Mouse (Mus musculus): ENCODE results near the gene 3110082I17Rik.

The 3110082I17Rik gene

DNA sequence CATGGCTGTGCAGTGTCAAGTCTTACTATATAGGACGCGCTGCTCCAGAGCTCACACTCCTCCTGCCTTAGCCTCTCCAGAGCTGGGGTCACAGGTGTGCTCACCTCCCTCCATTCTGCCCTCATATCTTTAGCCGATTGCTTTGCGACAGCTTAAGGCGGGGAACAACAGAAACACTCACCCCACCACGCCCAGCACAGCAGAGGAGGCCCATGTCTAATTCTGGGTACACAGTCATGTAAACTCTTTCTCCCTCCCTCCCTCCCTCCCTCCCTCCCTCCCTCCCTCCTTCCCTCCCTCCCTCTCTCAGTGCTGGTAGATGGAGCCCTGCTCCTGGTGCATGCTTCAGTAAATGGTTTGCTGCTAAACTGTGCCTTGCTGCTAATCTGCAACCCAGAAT lies 110.6 kb downstream of the 3110082I17Rik start:
- ChIA-PET POLR2A (interaction anchor here in 1 of 4 experiments (1.9 kb wide), 1 partner anchor 16 kb away, joined by 5 read pairs; no protein-coding TSS in a partner anchor), CTCF (interaction anchor here in 2 of 4 experiments (0.7 to 2.4 kb wide), 5 partner anchors 10 to 285 kb away, joined by 3 to 6 read pairs (median 5); partner anchors contain the start of gene 3110082I17Rik (in 1 of the 2))

DNA sequence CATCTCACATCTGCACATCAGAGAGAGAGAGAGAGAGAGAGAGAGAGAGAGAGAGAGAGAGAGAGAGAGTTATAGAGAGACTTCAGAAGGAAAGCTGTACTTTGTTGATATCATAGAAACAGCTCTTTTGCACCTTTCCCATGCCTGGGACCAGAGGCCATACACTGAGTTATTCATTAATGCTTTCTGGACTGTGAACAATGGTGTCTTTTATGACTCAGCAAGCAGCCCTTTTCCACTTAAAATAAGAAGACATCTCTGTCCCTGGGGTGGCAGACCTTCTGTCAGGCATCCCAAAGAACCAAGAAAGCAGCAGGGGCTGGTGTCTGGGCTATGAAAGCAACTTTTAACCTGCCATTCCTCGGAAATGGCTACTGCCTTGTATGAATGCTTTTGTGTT lies 113.1 kb downstream of the 3110082I17Rik start:
- POLR2A ChIA-PET: interaction anchor here in 2 of 4 experiments (0.6 to 2.1 kb wide), 6 partner anchors 13 to 1032 kb away, joined by 3 to 5 read pairs (median 3); no protein-coding TSS in a partner anchor
- CTCF ChIA-PET: interaction anchor here in 2 of 4 experiments (0.6 to 1.7 kb wide), 4 partner anchors 12 to 33 kb away, joined by 3 to 6 read pairs (median 3); no protein-coding TSS in a partner anchor

DNA sequence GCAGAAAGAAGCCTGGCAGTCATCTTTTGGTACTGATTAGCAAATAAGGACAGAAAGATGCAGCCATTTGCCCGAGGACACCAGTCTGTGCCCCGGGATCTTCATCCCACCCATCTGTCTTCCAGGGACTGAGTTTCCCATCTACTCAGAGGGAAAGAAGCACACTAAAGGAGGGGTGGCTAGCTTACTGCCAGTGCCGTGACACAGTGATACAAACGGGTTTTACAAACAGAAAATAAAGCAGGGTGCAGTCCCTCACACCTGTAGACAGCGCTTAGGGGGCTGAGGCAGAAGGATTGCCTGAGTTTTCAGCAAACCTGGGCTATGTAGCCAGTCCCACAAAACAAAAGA lies 115.0 kb downstream of the 3110082I17Rik start:
- POLR2A ChIA-PET: interaction anchor here (0.7 to 2.4 kb wide), 29 partner anchors 8 to 725 kb away, joined by 3 to 37 read pairs (median 4); partner anchors contain the start of genes Adap1 (in 2 of the 4), Get4 (in 1 of the 4), Pdgfa (in 1 of the 4) and Prkar1b (in 1 of the 4)

DNA sequence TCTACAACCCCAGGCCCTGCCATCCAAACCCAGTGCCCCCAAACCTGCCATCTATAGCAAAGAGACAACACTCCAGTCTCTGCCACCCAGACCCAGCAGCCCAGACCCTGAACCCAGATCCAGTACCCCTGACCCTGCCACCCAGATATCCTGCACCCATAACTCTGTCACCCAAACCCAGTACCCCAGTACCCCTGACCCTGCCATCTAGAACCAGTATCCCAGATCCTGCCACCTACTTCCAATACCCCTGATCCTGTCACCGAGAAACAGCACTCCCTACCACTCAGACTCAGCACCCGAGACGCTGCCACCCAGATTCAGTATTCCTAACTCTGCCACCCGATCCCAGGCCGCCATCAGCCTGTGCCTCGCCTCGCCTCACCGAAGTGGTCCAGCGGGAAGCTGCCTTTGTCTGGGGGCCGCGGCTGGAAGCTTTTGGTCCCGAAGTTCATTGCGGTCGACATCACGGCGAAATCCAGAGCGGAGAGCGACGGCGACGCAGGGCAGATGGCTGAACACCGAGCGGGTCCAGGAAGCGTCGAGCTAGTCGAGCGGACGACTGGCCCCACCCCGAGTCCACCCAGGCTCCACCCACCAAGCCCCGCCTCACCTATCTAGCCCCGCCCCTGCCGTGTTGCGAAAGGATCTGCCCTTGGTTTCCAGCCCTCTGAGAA lies 115.5 kb downstream of the 3110082I17Rik start:
- POLR2A ChIA-PET: interaction anchor here (0.7 to 2.4 kb wide), 33 partner anchors 8 to 725 kb away, joined by 3 to 37 read pairs (median 4); partner anchors contain the start of genes Adap1 (in 2 of the 4), Get4 (in 2 of the 4), Cyp2w1 (in 1 of the 4) and Pdgfa (in 1 of the 4)
- CTCF ChIA-PET: interaction anchor here (0.5 to 6.8 kb wide), 45 partner anchors 8 to 1102 kb away, joined by 3 to 107 read pairs (median 4); partner anchors contain the start of genes Cyp2w1 (in 4 of the 4), Adap1 (in 2 of the 4) and Get4 (in 1 of the 4)

More for the DNA sequence above, 115.0 kb downstream of the 3110082I17Rik start:
- CTCF ChIA-PET: interaction anchor here (0.7 to 6.8 kb wide), 24 partner anchors 8 to 1101 kb away, joined by 3 to 107 read pairs (median 4); partner anchors contain the start of genes Cyp2w1 (in 4 of the 4), Adap1 (in 1 of the 4) and Get4 (in 1 of the 4)

DNA sequence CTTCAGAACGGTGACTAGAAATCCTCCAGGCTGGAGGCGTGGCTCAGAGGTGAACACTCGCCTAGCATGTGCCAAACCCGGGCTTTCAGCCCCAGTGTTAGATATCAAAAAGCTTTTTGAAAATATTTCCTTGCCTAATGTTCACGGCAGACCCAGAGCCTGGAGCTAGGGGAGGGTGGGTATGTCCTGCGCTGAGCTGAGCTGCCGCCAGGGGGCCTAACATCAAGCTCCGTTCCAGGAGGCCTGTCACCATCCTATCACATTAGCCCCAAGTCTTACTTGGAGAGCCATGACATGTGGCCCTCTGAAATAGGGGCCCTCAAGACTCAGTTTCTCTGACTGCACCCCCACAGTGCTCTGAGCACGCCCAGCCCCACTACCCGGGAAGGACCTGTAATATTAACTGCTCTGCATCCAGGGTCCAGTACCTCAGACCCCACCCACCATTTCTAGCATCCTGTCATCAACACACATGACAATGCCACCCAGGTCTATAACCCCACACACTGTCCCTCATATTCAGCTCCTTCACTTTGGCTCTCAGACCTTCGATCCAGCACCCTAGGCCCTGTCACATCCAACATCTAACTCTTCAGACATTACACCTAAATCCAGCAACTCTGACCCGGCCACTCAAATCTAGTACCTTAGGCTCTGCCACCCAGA lies 116.2 kb downstream of the 3110082I17Rik start:
- ChIA-PET POLR2A (interaction anchor here (0.5 to 2.4 kb wide), 32 partner anchors 9 to 352 kb away, joined by 3 to 37 read pairs (median 4); partner anchors contain the start of genes Adap1 (in 2 of the 4), Get4 (in 2 of the 4), Cyp2w1 (in 1 of the 4) and Pdgfa (in 1 of the 4)), CTCF (interaction anchor here (0.5 to 6.8 kb wide), 57 partner anchors 9 to 411 kb away, joined by 3 to 107 read pairs (median 4); partner anchors contain the start of genes Cyp2w1 (in 4 of the 4), Adap1 (in 2 of the 4) and Get4 (in 1 of the 4))

DNA sequence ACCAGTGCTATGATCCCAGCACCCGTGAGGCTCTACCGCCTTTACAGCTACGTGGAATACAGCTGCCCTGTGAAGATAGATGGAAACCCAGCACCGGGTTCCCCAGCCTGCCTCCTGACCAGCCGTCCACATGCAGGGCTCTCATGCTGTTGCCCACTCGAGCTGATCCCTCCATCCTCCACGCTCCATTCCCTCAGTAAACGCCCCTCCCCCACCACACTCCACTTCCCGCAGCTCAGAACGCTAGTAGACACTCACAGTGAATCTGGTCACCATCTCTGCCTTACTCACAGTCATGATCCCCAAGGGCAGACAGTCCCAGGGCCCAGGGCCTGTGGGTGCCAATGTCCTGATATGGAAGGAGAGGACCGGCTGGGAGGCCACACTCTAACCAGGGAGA lies 121.4 kb downstream of the 3110082I17Rik start:
- ChIA-PET POLR2A (interaction anchor here in 3 of 4 experiments (0.7 to 2.7 kb wide), 25 partner anchors 11 to 1085 kb away, joined by 3 to 16 read pairs (median 4); partner anchors contain the start of genes Adap1 (in 2 of the 3), Get4 (in 2 of the 3), 3110082I17Rik (in 1 of the 3) and Cox19 (in 1 of the 3)), CTCF (interaction anchor here (0.7 to 6.8 kb wide), 8 partner anchors 7 to 157 kb away, joined by 3 to 81 read pairs (median 6); partner anchors contain the start of genes Cox19 (in 1 of the 4) and Cyp2w1 (in 1 of the 4))

DNA sequence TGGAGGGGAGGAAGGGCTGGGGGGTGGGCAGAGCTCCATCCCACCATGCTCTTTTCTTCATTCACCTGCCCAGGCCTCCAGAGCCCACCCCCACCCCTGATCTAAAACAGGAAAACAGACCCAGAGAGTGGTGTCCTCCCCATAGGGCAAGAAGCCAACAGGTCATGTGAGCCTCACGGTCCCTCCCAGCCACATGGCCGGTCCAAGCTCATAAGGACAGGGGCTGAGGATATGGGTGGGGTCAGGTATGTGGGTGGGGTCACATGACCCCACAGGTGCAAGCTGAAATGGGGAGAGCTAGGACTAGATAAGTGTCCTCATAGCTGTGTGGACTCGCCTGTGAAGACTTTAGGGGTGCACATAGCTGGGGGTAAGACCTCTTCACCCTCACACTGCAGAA lies 121.9 kb downstream of the 3110082I17Rik start:
- ChIA-PET POLR2A (interaction anchor here in 3 of 4 experiments (0.6 to 2.7 kb wide), 29 partner anchors 11 to 1085 kb away, joined by 3 to 16 read pairs (median 4); partner anchors contain the start of genes Adap1 (in 2 of the 3), Get4 (in 2 of the 3), 3110082I17Rik (in 1 of the 3) and Cox19 (in 1 of the 3)), CTCF (interaction anchor here (0.6 to 3.0 kb wide), 11 partner anchors 14 to 229 kb away, joined by 3 to 25 read pairs (median 4); partner anchors contain the start of genes 3110082I17Rik (in 1 of the 4), Cox19 (in 1 of the 4) and Cyp2w1 (in 1 of the 4))

DNA sequence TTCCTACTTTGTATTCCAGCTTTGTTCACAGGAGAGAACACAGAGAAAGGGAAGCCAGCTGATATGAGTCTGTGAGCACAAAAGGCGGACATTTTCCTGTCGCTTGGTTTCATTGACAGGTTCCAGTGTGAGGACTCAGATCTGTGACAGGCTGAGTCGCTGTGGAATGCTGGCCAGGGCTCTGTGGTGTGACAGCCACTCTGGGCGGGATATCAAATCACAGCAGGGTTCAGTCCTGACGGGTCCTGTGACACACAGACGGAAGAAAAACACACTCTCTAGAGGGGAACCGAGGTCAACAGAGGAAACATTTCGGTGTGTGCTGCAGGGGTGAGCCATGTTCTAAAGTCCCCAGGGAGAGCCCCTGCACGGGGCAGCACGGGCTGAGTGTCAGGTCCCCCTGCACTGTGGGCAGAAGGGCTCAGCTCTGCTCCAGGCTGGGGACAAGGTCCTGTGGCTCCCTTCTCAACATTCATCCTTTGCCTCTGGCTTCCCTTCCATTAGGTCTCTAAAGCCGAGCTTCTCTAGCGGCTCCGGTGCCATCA lies 122.4 kb downstream of the 3110082I17Rik start:
- POLR2A ChIA-PET: interaction anchor here in 3 of 4 experiments (0.6 to 2.7 kb wide), 29 partner anchors 10 to 957 kb away, joined by 3 to 16 read pairs (median 4); partner anchors contain the start of genes Adap1 (in 2 of the 3), Get4 (in 2 of the 3), Cox19 (in 1 of the 3) and Cyp2w1 (in 1 of the 3)
- CTCF ChIA-PET: interaction anchor here (0.6 to 3.0 kb wide), 10 partner anchors 15 to 229 kb away, joined by 3 to 25 read pairs (median 4); partner anchors contain the start of genes 3110082I17Rik (in 1 of the 4), Cox19 (in 1 of the 4) and Cyp2w1 (in 1 of the 4)

DNA sequence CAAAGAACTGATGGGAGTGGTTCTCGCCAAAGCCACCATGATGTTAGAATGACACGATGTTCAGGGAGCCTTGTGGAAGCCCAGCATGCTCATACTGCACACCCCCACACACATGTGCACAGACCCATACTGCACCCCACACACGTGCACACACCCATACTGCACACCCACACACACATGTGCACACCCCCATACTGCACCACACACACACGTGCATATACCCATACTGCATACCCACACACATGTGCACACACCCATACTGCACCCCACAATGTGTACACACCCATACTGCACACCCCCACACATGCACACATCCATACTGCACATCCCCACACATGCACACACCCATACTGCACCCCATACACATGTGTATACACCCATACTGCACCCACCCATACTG lies 124.7 kb downstream of the 3110082I17Rik start:
- ChIA-PET POLR2A (no interaction called here), CTCF (no interaction called here)

DNA sequence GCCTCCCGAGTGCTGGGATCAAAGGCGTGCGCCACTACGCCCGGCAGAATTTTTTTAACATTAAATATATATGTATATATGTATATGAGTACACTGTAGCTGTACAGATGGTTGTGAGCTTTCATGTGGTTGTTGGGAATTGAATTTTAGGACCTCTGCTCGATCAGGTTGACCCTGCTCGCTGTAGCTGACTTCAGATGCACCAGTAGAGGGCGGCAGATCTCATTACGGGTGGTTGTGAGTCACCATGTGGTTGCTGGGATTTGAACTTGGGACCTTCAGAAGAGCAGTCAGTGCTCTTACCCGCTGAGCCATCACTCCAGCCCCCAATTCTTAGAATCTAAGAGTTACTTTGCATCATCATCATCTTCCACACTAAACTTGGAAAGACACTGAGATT lies 125.9 kb downstream of the 3110082I17Rik start:
- ChIA-PET POLR2A (interaction anchor here in 3 of 4 experiments (0.6 to 6.0 kb wide), 10 partner anchors 8 to 437 kb away, joined by 3 to 37 read pairs (median 4); partner anchors contain the start of genes Cox19 (in 1 of the 3) and Cyp2w1 (in 1 of the 3)), CTCF (interaction anchor here (0.6 to 5.6 kb wide), 22 partner anchors 8 to 488 kb away, joined by 3 to 114 read pairs (median 4); partner anchors contain the start of genes Cyp2w1 (in 2 of the 4), Adap1 (in 1 of the 4) and Cox19 (in 1 of the 4))

DNA sequence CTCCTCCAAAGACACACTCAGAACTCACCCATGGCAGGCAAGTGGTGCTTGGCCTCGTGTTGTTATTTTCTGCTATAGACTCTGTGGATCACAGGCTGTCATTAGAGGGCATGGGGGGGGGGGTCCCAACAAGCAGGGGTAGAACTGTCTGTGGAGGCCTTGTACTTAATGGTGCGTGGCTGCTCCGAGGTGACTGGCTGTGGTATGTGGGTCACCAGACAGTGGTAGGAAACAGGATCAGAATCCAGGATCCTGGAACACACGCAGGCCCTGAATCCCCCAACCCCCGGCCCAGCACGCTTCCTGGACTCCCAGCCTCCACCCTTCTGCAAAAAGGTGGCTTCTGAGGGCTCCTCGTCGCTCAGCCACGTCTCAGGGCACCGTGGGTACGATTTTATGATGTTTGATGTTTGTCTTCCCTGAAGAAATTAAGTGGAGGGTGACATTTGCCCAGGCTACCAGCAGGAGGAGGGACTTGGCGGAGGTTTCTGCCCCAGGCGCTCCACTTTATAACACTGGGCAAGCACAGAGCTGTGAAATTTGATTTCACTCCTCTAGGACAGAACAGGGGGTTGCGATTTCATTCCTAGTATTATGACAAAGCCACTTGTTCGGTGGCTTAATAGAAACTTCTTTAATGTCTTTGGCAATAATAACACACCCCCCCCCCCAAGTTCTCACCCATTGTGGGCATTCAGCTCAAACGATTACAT lies 126.9 kb downstream of the 3110082I17Rik start:
- ChIA-PET CTCF (interaction anchor here (0.5 to 5.6 kb wide), 22 partner anchors 9 to 672 kb away, joined by 3 to 114 read pairs (median 5); partner anchors contain the start of genes Cyp2w1 (in 2 of the 4) and Cox19 (in 1 of the 4)), POLR2A (interaction anchor here in 3 of 4 experiments (0.6 to 6.0 kb wide), 13 partner anchors 10 to 436 kb away, joined by 3 to 37 read pairs (median 5); partner anchors contain the start of genes Cox19 (in 2 of the 3) and Cyp2w1 (in 1 of the 3))

DNA sequence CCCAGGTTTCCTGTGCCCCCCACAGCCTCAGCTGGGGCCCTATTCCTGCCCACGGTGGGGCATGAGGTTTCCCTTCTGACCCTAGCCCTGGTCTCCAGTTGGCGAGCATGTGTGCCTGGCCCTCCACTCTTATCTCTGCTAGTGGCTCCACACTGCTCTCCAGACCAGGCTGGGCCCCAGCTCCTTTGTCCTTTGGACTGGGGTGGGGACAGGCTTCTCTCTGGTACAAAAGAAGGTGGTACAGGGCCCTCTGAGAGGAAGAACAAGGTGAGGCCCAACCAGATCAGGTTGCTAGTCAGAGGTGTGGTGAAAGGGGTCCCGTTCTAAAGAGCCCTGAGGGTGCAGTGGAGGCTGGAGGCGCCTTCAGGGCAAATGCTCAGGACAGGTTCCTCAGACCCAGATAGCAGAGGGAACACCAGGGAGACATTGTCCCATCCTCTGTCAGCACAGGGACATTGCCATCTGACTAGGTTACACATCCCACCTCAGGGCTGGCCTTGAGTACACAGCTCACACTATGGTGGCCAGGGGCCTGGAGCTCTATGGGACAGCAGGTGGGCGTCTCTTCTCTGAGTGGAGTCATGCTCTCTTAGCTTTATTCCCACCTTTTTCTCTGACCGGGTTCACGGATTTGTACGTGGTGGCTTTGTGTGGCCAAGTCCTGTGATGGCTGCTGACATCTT lies 127.6 kb downstream of the 3110082I17Rik start:
- ChIA-PET CTCF (interaction anchor here (0.9 to 5.6 kb wide), 28 partner anchors 8 to 418 kb away, joined by 3 to 114 read pairs (median 6); partner anchors contain the start of genes Cox19 (in 2 of the 4), Cyp2w1 (in 2 of the 4), Get4 (in 1 of the 4) and Zfand2a (in 1 of the 4)), POLR2A (interaction anchor here in 3 of 4 experiments (0.5 to 6.0 kb wide), 17 partner anchors 9 to 252 kb away, joined by 3 to 37 read pairs (median 5); partner anchors contain the start of genes Cox19 (in 2 of the 3), Cyp2w1 (in 2 of the 3) and Get4 (in 1 of the 3))

DNA sequence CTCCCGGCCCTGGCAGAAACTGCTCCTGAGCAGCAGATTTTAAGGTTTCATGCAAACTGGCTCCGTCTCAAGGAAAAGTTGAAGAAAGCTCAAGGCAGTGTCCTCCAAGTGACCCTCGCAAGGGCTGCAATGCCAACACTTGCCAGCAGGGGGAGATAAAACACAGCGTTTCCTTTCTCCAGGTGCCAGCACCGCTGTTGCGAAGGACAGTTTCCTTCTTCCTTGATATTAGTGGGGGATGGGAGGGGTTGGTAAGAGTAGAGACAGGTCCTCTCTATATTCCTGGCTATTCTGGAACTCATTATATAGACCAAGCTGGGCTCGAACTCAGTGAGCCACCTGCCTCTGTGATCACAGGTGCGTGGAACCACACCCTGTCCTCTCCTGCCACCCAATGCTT lies 128.6 kb downstream of the 3110082I17Rik start:
- CTCF ChIA-PET: interaction anchor here (0.5 to 5.6 kb wide), 60 partner anchors 9 to 1595 kb away, joined by 3 to 114 read pairs (median 4); partner anchors contain the start of genes Cox19 (in 2 of the 4), Cyp2w1 (in 2 of the 4), Dnaaf5 (in 1 of the 4) and Get4 (in 1 of the 4)
- POLR2A ChIA-PET: interaction anchor here in 3 of 4 experiments (0.6 to 6.0 kb wide), 23 partner anchors 9 to 1057 kb away, joined by 3 to 37 read pairs (median 4); partner anchors contain the start of genes Cyp2w1 (in 2 of the 3), Cox19 (in 1 of the 3), Get4 (in 1 of the 3) and Gpr146 (in 1 of the 3)

DNA sequence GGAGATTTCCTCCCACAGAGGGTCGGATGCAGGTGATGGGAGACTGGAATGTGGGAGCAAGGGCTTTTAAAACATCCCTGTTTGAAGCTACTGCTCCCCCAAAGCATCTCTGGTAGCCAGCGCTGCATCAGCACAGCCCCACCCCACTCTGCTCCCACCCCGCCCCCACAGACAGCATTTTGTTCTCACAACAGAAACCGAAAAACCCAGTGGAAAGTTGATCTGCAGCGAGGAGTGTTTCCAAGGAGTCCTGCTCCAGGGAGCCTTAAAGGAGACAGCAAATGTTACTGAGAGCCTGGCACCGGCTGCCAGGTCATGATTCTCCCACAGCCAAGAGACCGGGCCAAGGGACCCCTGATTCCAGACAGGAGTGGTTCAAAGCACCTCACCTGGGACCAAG lies 129.6 kb downstream of the 3110082I17Rik start:
- CTCF ChIA-PET: interaction anchor here (0.6 to 5.6 kb wide), 15 partner anchors 10 to 60 kb away, joined by 3 to 114 read pairs (median 8); partner anchors contain the start of genes Cox19 (in 2 of the 4) and Cyp2w1 (in 2 of the 4)
- POLR2A ChIA-PET: interaction anchor here in 2 of 4 experiments (0.7 to 6.0 kb wide), 10 partner anchors 8 to 217 kb away, joined by 3 to 37 read pairs (median 6); partner anchors contain the start of gene Cyp2w1 (in 1 of the 2)

DNA sequence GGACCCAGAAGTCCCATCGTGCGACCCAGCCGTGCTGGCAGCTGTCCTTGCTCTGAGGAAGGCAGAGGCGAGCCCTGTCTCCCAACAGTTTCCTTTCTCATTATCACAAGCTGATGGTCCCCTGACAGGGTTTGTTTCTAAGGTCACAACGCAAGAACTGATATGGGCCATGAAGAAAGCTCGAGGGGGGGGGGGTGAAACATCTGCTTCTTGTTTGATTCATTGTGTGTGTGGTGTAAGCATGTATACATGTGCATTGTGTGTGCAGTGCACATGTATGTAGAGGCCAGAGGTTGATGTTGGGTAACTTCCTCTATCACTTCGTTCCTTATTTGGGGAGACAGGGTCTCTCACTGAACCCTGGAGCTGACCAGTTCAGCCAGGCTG lies 132.7 kb downstream of the 3110082I17Rik start:
- ChIA-PET POLR2A (interaction anchor here (0.6 to 5.7 kb wide), 19 partner anchors 9 to 402 kb away, joined by 3 to 33 read pairs (median 4); no protein-coding TSS in a partner anchor), CTCF (interaction anchor here (0.6 to 1.7 kb wide), 11 partner anchors 9 to 440 kb away, joined by 3 to 7 read pairs (median 4); no protein-coding TSS in a partner anchor)
